Mouse (Mus musculus): ENCODE results near the gene Brd7.

GRCm38 (mm10) chr8:88371522-88371921 lies 9.5 kb upstream of the Brd7 start:
- TF ChIP-seq CTCF (IDR thresholded peaks at IDR 0.05; ENCODE audit: extremely low read depth, insufficient read length, insufficient replicate concordance, low read depth, low read length) (no peak), POLR2A (IDR thresholded peaks at IDR 0.05; ENCODE audit: low read depth, low read length) (no peak)
